Mouse (Mus musculus) G1E (cell line): ENCODE measurements at regions not wholly inside any gene's neighbourhood (a gene's known extent, or its start where the extent isn't known, plus 50 kb on each side); places are given as distances from the start of the nearest gene placed in this dataset.

Experiments
- ATAC-seq: 2 replicates; pipeline ENCODE4 v1.8.0; 2016; ENCODE audit warnings: mild to moderate bottlenecking; ENCODE audit not compliant: insufficient number of reproducible peaks, poor library complexity, low FRiP score, severe bottlenecking; ENCODE audit errors: extremely low read depth
- DNase-seq: peaks from one replicate; pipeline ENCODE4 v3.0.0; 2012; ENCODE audit warnings: low spot score
- H3K27me3 ChIP-seq: 2 replicates; pipeline ENCODE4 v1.6.1; 2012; ENCODE audit warnings: mild to moderate bottlenecking, low read length, inconsistent platforms; ENCODE audit not compliant: insufficient read depth
- H3K36me3 ChIP-seq: replicated peaks from 2 replicates; pipeline ENCODE3; 2012; ENCODE audit warnings: mild to moderate bottlenecking, inconsistent platforms
- H3K4me1 ChIP-seq: 2 replicates; pipeline ENCODE4 v1.6.1; 2012; ENCODE audit warnings: low read depth, low read length, inconsistent platforms, mixed read lengths; ENCODE audit not compliant: insufficient read depth
- H3K4me3 ChIP-seq: 2 replicates; pipeline ENCODE4 v1.5.1; 2012; ENCODE audit warnings: low read depth, mild to moderate bottlenecking, inconsistent platforms, low read length, moderate library complexity, mixed read lengths
- H3K9me3 ChIP-seq: replicated peaks from 2 replicates; pipeline ENCODE4 v1.6.1; 2012; ENCODE audit warnings: inconsistent platforms
- CTCF ChIP-seq: IDR thresholded peaks from 2 replicates; pipeline ENCODE4 v1.5.1; 2012; ENCODE audit warnings: low read depth, low read length, inconsistent platforms, mixed read lengths
- GATA1 ChIP-seq: IDR thresholded peaks from 2 replicates; pipeline ENCODE4 v1.6.1; 2012; ENCODE audit warnings: borderline replicate concordance, low read length, inconsistent platforms, mixed read lengths
- GATA2 ChIP-seq: IDR thresholded peaks from 2 replicates; pipeline ENCODE4 v1.6.1; 2012; ENCODE audit warnings: low read depth, low read length, inconsistent platforms, borderline replicate concordance
- POLR2AphosphoS5 ChIP-seq: IDR thresholded peaks from 2 replicates; pipeline ENCODE4 v1.6.1; 2012; ENCODE audit warnings: low read depth, low read length, inconsistent platforms; ENCODE audit not compliant: insufficient replicate concordance
- TAL1 ChIP-seq: conservative IDR thresholded peaks from 2 replicates; pipeline ENCODE4 v1.6.1; 2012; ENCODE audit warnings: low read depth, low read length, inconsistent platforms, mixed read lengths

DNA sequence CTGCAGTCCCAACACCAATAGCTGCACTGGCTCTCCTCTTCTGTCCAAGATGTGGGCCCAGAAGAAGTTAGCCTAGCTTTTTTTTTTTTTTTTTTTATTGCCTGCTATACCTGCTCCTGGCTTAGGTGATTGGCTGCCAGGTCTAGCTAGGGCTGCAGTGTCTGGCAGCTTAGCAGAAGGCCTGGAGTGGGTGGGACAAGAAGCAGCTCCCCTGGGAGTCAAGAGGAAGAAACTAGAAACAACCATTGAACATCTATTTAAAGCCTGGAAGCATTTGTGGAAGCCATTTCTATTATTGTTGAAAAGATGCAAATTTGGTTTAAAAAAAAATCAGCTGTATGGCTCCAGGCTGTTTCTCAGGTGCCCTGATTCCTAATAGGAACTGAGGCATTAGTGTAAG, 411.2 kb upstream of the Mgmt start:
- no peak for DNase-seq
- Histone ChIP-seq H3K9me3 (peaks cover 53% of the 10 kb centered on the region), H3K27me3 (no peaks in the 10 kb centered on the region), H3K4me1 (no peaks in the 10 kb centered on the region), H3K4me3 (no peak overlapping the region), H3K36me3 (no peaks in the 10 kb centered on the region)
- ATAC-seq: no peak
- TF ChIP-seq GATA1 (no peak), GATA2 (no peak), CTCF (no peak), POLR2AphosphoS5 (no peak), TAL1 (no peak)

DNA sequence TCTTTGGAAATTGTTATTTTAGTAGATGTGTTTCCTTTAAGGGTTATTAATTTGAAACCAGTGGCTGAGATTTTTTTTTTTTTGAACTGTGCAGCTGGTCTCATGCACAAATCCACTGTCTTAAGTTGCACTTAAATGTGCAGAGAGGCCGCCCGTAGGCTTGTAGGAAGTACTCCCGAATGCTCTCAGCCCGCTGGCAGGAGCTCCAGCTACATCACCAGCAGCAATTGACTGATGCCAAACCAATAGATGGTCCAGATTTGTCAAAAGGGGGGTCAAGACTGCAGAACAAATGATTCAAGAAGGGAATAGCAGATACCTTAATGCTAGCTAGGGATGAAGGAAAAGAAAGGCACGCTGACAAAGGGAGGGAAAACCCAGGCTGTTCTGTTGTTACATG, 406.9 kb upstream of the Mgmt start:
- no peak for ATAC-seq
- TF ChIP-seq GATA2 (no peak), TAL1 (no peak), GATA1 (no peak), POLR2AphosphoS5 (no peak), CTCF (no peak)
- no peak for DNase-seq
- H3K36me3 ChIP-seq: no peaks in the 10 kb centered on the region
- no peak overlapping the region for H3K4me3 ChIP-seq
- no peaks in the 10 kb centered on the region for H3K27me3 ChIP-seq
- H3K4me1 ChIP-seq: no peaks in the 10 kb centered on the region
- H3K9me3 ChIP-seq: peaks cover 45% of the 10 kb centered on the region

DNA sequence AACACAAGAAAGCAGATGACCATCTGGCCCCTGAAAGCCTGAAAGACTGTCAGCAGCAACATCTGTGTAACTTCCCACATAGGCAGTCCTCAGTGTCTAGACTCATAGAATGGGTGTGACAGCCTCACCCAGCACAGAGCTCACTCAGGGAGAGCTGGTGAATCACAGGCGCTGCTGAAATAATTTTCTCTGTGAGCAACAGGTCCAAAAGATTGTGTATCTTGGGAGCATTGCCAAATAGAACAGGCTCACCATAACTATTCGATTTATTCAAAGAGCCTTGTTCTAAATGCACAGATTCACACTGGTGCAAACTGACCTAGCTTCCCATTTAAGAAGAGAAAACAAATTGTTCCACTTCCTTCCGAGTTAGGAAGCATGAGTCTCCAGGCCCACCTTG, 399.6 kb upstream of the Mgmt start:
- H3K9me3 ChIP-seq: peaks cover 65% of the 10 kb centered on the region
- DNase-seq: no peak
- no peaks in the 10 kb centered on the region for H3K36me3 ChIP-seq
- no peak for ATAC-seq
- no peak overlapping the region for H3K4me3 ChIP-seq
- H3K27me3 ChIP-seq: no peaks in the 10 kb centered on the region
- TF ChIP-seq TAL1: no peak
- TF ChIP-seq POLR2AphosphoS5: no peak
- no peak for TF ChIP-seq GATA2
- TF ChIP-seq GATA1: no peak
- no peak for TF ChIP-seq CTCF
- no peaks in the 10 kb centered on the region for H3K4me1 ChIP-seq

DNA sequence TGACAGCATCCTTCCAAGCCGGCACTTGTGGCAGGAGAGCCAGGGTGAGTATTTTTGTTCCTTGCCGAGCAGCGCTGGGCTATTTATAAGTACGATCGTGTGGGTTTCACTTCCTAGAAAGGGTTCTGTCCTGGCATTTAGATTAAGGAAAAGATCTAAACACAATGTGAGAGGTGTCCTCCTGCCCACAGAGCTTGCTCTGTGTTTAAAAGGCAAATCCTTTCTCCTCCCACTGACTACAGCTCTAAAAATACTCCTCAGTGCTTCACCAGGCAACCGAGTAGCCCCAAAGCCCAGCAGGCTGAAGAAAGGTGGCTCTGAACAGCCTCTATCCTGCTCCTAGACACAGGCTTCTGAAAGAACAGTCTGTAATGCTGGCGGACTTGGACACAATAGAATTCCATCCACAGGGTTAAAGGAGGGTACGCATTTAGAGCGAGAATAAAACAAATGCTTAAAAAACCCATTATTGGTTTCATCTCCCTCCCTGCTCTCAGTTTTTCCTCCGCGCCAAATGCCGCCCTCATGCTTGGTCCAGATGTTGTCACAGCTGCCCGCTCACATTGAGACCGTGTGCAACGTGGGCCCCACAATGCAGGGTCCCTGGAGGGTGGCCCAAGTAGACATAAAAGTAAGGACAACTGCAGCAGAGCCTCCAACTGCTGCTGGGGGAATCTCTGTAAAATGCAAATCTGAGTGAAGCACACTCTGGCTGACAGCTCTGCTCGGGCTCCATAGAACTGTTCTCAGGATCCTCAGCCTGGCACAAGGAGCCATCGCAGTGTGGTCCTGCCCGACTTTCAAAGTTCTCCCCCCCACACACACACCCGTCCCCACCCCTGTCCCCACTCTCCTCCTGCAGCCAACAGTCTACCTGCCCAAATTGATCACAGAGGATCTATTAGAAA, 397.8 kb upstream of the Mgmt start:
- H3K4me3 ChIP-seq: no peak overlapping the region
- H3K27me3 ChIP-seq: no peaks in the 10 kb centered on the region
- H3K9me3 ChIP-seq: peaks cover 60% of the 10 kb centered on the region
- ATAC-seq (no peak), DNase-seq (no peak)
- TF ChIP-seq CTCF (no peak), POLR2AphosphoS5 (no peak), TAL1 (no peak), GATA1 (no peak), GATA2 (no peak)
- no peaks in the 10 kb centered on the region for H3K4me1 ChIP-seq
- no peaks in the 10 kb centered on the region for H3K36me3 ChIP-seq

DNA sequence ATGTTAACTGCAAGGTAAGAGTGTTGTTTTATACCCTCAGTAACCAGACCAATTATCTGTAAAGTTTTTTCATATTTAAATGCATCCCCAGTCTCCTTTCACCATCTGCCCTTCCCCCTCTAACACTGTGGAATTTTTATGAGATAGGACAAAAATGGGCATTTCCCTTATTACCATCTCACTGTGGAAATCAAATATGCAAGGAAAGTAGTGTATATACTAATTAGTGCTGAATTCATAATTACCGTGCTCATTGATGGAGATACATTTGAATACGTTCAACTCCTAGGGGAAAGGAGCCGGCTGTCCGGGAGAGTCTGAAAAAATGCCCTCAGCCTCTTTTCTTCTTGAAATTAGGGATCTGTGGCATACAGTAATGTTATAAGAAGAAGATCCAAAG, 394.4 kb upstream of the Mgmt start:
- DNase-seq: no peak
- Histone ChIP-seq H3K36me3 (no peaks in the 10 kb centered on the region), H3K4me3 (no peak overlapping the region), H3K4me1 (no peaks in the 10 kb centered on the region), H3K9me3 (peaks cover 77% of the 10 kb centered on the region), H3K27me3 (no peaks in the 10 kb centered on the region)
- TF ChIP-seq GATA1 (no peak), TAL1 (no peak), POLR2AphosphoS5 (no peak)
- no peak for ATAC-seq

DNA sequence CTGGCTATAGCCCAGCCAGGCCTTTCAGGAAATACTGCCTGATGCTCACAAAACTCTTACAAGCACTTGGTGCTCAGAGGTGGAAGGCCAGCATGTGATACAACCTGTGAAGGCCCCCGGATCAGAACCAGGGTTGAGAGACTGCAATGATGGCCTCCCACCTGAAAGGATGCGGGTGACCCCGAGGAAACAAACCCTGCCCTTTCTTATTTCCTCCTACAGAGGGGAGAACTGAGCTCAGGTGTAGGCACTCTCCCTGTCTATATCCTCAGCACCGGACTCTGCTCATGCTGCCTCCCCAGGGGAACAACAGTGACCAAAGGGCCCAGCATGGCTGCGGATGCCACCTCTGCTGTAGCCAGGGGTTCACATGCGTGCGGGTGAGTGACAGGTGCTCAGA, 393.3 kb upstream of the Mgmt start:
- H3K36me3 ChIP-seq: no peaks in the 10 kb centered on the region
- H3K9me3 ChIP-seq: peaks cover 84% of the 10 kb centered on the region
- ATAC-seq (no peak), DNase-seq (no peak)
- H3K4me1 ChIP-seq: no peaks in the 10 kb centered on the region
- no peak overlapping the region for H3K4me3 ChIP-seq
- TF ChIP-seq TAL1 (no peak), GATA2 (no peak), CTCF (no peak), GATA1 (no peak), POLR2AphosphoS5 (no peak)
- H3K27me3 ChIP-seq: no peaks in the 10 kb centered on the region
